Mouse (Mus musculus): Measurements from ENCODE around the gene Gm20388. TPM values are rescaled to one million over a fixed set of nuclear protein-coding genes. Genes with fewer than 3 reads are reported as not detected.

Gene Gm20388
- polyA plus RNA-seq, 1 experiment from 2014 or later: not detected

GRCm38 (mm10) chr8:123815325-123815724 is 3904.7 kb downstream of the Gm20388 start:
- TF ChIP-seq CTCF (IDR thresholded peaks at IDR 0.05; ENCODE audit: low read depth): no peak

GRCm38 (mm10) chr8:123816939-123817338 is 3906.3 kb downstream of the Gm20388 start:
- Histone ChIP-seq H3K27ac (ENCODE audit: low read depth, low read length) (no peak overlapping the region), H3K27me3 (replicated peaks; ENCODE audit: control insufficient read depth, insufficient read depth, low read length) (no peaks in the 10 kb centered on the region), H3K4me3 (ENCODE audit: low read depth, low read length) (no peak overlapping the region), H3K9ac (ENCODE audit: low read depth, low read length) (no peak overlapping the region), H3K9me3 (ENCODE audit: control insufficient read depth) (no peaks in the 10 kb centered on the region), H3K4me2 (replicated peaks; ENCODE audit: low read depth) (no peak overlapping the region), H3K4me1 (replicated peaks; ENCODE audit: control insufficient read depth, insufficient read depth, low read length) (peaks cover 9% of the 10 kb centered on the region; the same call in 1 of the 2 replicates), H3K36me3 (ENCODE audit: control insufficient read depth, insufficient read depth) (peaks cover 9% of the 10 kb centered on the region; the same call in 1 of the 2 replicates)
- no peak for TF ChIP-seq CTCF (IDR thresholded peaks at IDR 0.05; ENCODE audit: low read depth)
- WGBS: 87% methylated on average over 8 of the region's 8 CpGs
- no peak for ATAC-seq

More at GRCm38 (mm10) chr8:123815325-123815724, 3904.7 kb downstream of the Gm20388 start:
- H3K27me3 ChIP-seq (replicated peaks; ENCODE audit: control insufficient read depth, insufficient read depth, low read length): no peaks in the 10 kb centered on the region
- H3K4me2 ChIP-seq (replicated peaks; ENCODE audit: low read depth): no peak overlapping the region
- peaks cover 10% of the 10 kb centered on the region for H3K36me3 ChIP-seq (ENCODE audit: control insufficient read depth, insufficient read depth)
- no peak overlapping the region; the same call in 1 of the 2 replicates for H3K27ac ChIP-seq (ENCODE audit: low read depth, low read length)
- 83% methylated on average over 11 of the region's 11 CpGs for WGBS
- H3K9ac ChIP-seq (ENCODE audit: low read depth, low read length): no peak overlapping the region
- no peaks in the 10 kb centered on the region for H3K9me3 ChIP-seq (ENCODE audit: control insufficient read depth)
- H3K4me3 ChIP-seq (ENCODE audit: low read depth, low read length): no peak overlapping the region
- ATAC-seq: no peak
- 0 out of 2 replicates have a peak, but pooled peaks cover 9% of the 10 kb centered on the region for H3K4me1 ChIP-seq (replicated peaks; ENCODE audit: control insufficient read depth, insufficient read depth, low read length)

- H3K4me1 ChIP-seq (replicated peaks; ENCODE audit: control insufficient read depth, insufficient read depth, low read length): peaks cover 6% of the 10 kb centered on the region; the same call in 1 of the 2 replicates
- no peak overlapping the region for H3K27ac ChIP-seq (ENCODE audit: low read depth, low read length)
- H3K9me3 ChIP-seq (ENCODE audit: control insufficient read depth): no peaks in the 10 kb centered on the region
- 94% methylated on average over 11 of the region's 11 CpGs for WGBS
- H3K9ac ChIP-seq (ENCODE audit: low read depth, low read length): no peak overlapping the region
- peak; percentile 51 for TF ChIP-seq CTCF (IDR thresholded peaks at IDR 0.05; ENCODE audit: low read depth)
- H3K36me3 ChIP-seq (ENCODE audit: control insufficient read depth, insufficient read depth): peaks cover 9% of the 10 kb centered on the region; the same call in 1 of the 2 replicates
- no peak for ATAC-seq
- H3K4me2 ChIP-seq (replicated peaks; ENCODE audit: low read depth): no peak overlapping the region
- H3K27me3 ChIP-seq (replicated peaks; ENCODE audit: control insufficient read depth, insufficient read depth, low read length): no peaks in the 10 kb centered on the region
- no peak overlapping the region for H3K4me3 ChIP-seq (ENCODE audit: low read depth, low read length)
Observed at GRCm38 (mm10) chr8:123817747-123818146, 3907.1 kb downstream of the Gm20388 start.

GRCm38 (mm10) chr8:123819683-123820610 is 3909.3 kb downstream of the Gm20388 start:
- Histone ChIP-seq H3K27ac (ENCODE audit: low read depth, low read length) (peak overlapping the region; percentile 89), H3K4me3 (ENCODE audit: low read depth, low read length) (0 out of 2 replicates have a peak overlapping the region, but pooled peaks have one; percentile 5), H3K27me3 (replicated peaks; ENCODE audit: control insufficient read depth, insufficient read depth, low read length) (no peaks in the 10 kb centered on the region), H3K36me3 (ENCODE audit: control insufficient read depth, insufficient read depth) (peaks cover 21% of the 10 kb centered on the region), H3K4me2 (replicated peaks; ENCODE audit: low read depth) (peak overlapping the region; percentile 54), H3K4me1 (replicated peaks; ENCODE audit: control insufficient read depth, insufficient read depth, low read length) (peaks cover 6% of the 10 kb centered on the region; the same call in 1 of the 2 replicates), H3K9me3 (ENCODE audit: control insufficient read depth) (no peaks in the 10 kb centered on the region), H3K9ac (ENCODE audit: low read depth, low read length) (no peak overlapping the region; the same call in 1 of the 2 replicates)
- no peak for TF ChIP-seq CTCF (IDR thresholded peaks at IDR 0.05; ENCODE audit: low read depth)
- 42% methylated on average over 19 of the region's 19 CpGs for WGBS
- peak; percentile 92 for ATAC-seq

- Histone ChIP-seq H3K27ac (ENCODE audit: low read depth, low read length) (peak overlapping the region; percentile 89), H3K4me1 (replicated peaks; ENCODE audit: control insufficient read depth, insufficient read depth, low read length) (peaks cover 6% of the 10 kb centered on the region; the same call in 1 of the 2 replicates), H3K9me3 (ENCODE audit: control insufficient read depth) (no peaks in the 10 kb centered on the region), H3K4me2 (replicated peaks; ENCODE audit: low read depth) (peak overlapping the region; percentile 30; the same call in 1 of the 2 replicates), H3K27me3 (replicated peaks; ENCODE audit: control insufficient read depth, insufficient read depth, low read length) (no peaks in the 10 kb centered on the region), H3K36me3 (ENCODE audit: control insufficient read depth, insufficient read depth) (peaks cover 28% of the 10 kb centered on the region), H3K4me3 (ENCODE audit: low read depth, low read length) (no peak overlapping the region), H3K9ac (ENCODE audit: low read depth, low read length) (peak overlapping the region; percentile 28; the same call in 1 of the 2 replicates)
- WGBS: 59% methylated on average over 6 of the region's 6 CpGs
- TF ChIP-seq CTCF (IDR thresholded peaks at IDR 0.05; ENCODE audit: low read depth): no peak
- peak; percentile 12; the same call in 1 of the 2 replicates for ATAC-seq
Observed at GRCm38 (mm10) chr8:123820780-123821179, 3910.1 kb downstream of the Gm20388 start.

- no peak overlapping the region for H3K4me2 ChIP-seq (replicated peaks; ENCODE audit: low read depth)
- no peak overlapping the region; the same call in 1 of the 2 replicates for H3K27ac ChIP-seq (ENCODE audit: low read depth, low read length)
- H3K9me3 ChIP-seq (ENCODE audit: control insufficient read depth): no peaks in the 10 kb centered on the region
- no peak for ATAC-seq
- WGBS: 86% methylated on average over 10 of the region's 10 CpGs
- H3K36me3 ChIP-seq (ENCODE audit: control insufficient read depth, insufficient read depth): peaks cover 41% of the 10 kb centered on the region
- no peaks in the 10 kb centered on the region for H3K27me3 ChIP-seq (replicated peaks; ENCODE audit: control insufficient read depth, insufficient read depth, low read length)
- H3K4me3 ChIP-seq (ENCODE audit: low read depth, low read length): no peak overlapping the region
- H3K4me1 ChIP-seq (replicated peaks; ENCODE audit: control insufficient read depth, insufficient read depth, low read length): peaks cover 6% of the 10 kb centered on the region; the same call in 1 of the 2 replicates
- no peak overlapping the region for H3K9ac ChIP-seq (ENCODE audit: low read depth, low read length)
- TF ChIP-seq CTCF (IDR thresholded peaks at IDR 0.05; ENCODE audit: low read depth): peak; percentile 63
Observed at GRCm38 (mm10) chr8:123823111-123823510, 3912.5 kb downstream of the Gm20388 start.
